Mouse (Mus musculus) E14TG2a.4 (cell line): Measurements from ENCODE around the gene Tbl1x.

Source experiments
- CTCF ChIP-seq: conservative IDR thresholded peaks from 2 replicates; pipeline ENCODE4 v1.5.1; 2014; ENCODE audit warnings: low read length
- NANOG ChIP-seq: IDR thresholded peaks from 2 replicates; pipeline ENCODE4 v1.6.1; 2014; ENCODE audit warnings: borderline replicate concordance, low read length, mixed read lengths

GRCm38 (mm10) chrX:77528401-77528800, 17.6 kb downstream of the Tbl1x start:
- TF ChIP-seq CTCF (no peak), NANOG (no peak)
